Mouse (Mus musculus) cerebellum, adult 2 months (tissue): ENCODE measurements around the gene Adamts13.

Experiments
- CTCF ChIP-seq: fragments of 200-500 bp; IDR thresholded peaks from 2 replicates; pipeline ENCODE4 v1.5.1; 2011; ENCODE audit warnings: low read depth, mild to moderate bottlenecking, control low read depth, low read length, moderate library complexity, borderline replicate concordance; ENCODE audit not compliant: insufficient read depth
- POLR2A ChIP-seq: fragments of 200-500 bp; IDR thresholded peaks from 2 replicates; pipeline ENCODE4 v1.6.1; 2011; ENCODE audit warnings: low read length, control low read depth, borderline replicate concordance; ENCODE audit not compliant: insufficient read depth

GRCm38 (mm10) chr2:26984179-26984578 is 11.0 kb downstream of the Adamts13 start:
- TF ChIP-seq POLR2A, result no peak
- no peak for TF ChIP-seq CTCF
